Mouse (Mus musculus) regulatory T cell (primary cell): ENCODE measurements around the gene Scn10a.

Experiments
- in situ Hi-C: fragments of 300-600 bp; cut with MboI, MseI; formaldehyde crosslinking; loops from one replicate; pipeline ENCODE4 v1.15.1; 2025; ENCODE audit warnings: high pct_unique_total_duplicates

Scn10a gene

DNA sequence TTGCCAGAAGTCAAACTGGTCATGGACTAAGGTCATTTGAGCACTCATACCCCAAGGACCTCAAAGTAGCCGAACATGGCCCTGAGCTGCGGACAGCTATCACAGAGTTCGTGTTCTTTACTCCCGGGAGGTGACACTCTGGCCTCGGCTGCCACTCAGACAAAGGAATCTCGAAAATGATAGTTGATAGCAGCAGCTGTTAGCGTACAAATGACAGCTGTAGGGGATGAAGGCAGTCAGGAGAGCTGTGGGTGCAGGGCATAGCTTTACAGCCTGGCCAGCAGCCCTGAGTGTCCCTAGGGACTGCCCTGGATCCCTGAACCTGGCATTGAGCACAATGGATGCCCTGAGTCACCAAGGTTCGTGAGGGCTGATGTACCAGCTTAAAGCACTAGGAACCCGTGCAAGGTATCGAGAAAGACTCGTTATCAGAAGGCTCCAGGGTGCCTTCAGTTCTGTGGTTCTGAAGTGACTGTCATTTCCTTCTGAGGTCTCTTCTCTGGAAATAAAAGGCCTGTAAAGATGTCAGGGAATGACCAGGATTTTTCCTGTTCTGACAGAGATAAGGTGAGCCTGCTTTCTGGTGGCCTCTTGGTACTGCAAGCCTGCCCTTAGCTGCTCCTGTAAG is 84.8 kb downstream of the Scn10a start:
- in situ Hi-C loops = no loop called here

DNA sequence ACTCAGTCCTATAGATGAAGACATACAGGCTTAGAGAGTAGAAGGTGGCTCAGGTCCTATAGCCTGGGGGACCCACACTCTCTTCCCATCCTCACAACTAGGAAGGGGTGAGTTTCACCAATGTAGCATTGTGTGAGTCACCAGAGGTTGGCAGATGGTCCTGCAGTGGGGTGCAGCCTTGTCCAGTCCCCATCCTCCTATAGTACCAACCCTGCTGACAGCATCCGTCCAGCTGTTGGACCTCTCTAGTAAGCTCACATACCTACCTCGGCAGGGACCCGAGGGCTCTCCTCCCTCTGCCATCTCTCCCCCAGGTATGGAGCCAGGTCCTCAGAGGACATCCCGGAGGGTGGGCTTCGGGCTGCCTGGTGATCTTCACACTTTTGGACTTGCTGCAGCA is 85.6 kb downstream of the Scn10a start:
- in situ Hi-C loops = no loop called here

DNA sequence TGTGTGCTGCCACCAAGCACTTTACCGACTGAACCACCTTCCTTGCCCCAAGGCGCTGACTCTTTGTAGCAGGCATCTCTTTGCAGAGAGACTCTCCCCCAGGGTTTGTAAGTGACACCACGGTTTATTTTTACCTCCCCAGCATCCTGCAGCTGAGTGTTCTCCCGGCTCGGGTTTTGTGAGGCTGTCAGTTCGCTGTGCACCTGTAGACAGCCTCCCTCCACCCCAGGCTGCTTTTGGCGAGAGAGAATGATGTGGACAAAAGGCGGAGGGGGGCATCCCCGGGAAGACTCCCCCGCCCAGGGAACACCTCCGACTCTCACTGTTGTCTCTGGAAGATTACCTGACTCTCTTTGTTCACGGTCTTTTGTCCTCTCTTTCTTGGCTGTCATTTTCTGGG is 86.3 kb downstream of the Scn10a start:
- in situ Hi-C loops = no loop called here

DNA sequence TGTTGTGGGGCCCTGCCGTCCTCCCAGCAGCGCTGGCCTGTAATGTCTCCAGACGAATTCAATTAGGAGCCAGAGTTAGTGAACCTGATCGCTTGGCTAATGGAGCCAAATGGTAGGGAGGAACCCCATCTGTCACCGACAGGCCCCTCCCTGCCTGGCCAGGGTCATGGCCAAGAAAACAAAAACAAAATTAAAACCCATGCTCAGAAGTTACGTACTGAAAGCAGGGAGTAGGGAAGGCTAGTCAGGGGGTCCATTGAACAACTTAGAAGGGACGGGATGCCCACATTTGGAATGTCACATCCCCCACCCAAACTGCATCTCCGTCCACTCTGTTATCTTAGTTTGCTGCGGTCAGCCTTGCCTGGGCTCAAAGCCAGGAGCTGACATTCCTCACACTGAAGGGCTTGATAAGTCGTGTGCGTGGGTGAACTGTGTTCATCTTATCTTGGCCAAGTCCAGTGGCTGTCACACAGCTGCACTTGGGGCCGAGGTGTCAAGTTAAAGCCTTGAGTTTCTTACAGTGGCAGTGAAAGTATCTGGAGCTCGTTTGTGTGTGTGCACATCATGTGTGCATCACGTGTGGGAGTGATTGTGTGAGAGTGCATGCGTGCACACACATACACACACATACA is 87.1 kb downstream of the Scn10a start:
- in situ Hi-C loops = no loop called here

DNA sequence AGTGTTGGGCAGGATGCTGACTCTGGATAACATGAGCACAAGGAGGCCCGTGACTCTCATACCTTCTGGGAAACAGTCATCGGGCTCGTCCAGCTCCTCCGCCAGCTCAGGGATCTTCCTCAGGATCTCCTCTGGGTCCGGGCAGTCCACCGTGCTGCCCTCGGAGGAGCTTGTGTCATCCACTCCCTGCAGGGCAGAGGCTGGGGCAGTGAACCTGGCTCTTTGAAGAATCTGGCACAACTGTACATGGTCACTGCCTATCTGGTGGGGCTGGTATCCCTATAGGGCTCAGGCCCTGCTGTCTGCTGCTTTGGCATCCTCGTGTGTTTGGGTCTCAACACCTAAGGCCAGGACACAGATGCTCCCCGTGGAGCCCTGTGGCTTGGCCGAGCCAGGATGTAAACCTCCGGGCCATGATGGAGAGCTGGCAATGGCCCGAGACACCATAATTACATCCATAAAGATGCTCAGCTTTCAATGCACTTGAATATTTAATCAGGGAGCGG is 87.7 kb downstream of the Scn10a start:
- in situ Hi-C loops = no loop called here

DNA sequence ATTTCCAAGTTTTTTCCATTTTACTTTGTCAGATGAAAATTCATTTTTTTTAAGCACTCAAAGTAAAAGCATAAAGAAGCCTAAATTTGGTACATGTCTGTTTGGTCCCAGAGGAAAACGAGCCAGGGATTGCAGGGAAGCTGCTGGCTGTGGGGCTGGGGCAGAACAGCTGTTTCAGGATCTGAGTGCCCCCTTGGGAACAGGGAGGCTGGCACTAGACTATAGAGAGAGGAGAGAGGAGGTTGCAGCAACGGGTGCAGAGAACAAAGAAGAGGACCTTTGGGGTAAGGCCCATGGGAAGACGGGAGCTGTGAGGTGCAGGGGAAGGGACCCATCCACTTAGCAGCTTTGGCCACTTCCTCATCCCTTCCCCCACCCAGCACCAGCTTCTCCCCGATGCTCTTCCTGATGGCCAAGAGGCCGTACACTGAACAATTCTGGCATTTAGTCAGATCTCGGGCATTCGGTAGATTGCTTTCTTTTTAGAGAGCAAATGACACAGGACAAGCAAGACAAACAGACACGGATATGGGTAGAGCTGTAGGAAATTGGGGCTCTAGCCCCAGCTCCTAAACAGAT is 90.3 kb downstream of the Scn10a start:
- in situ Hi-C loops = loop anchor here (5.0 kb wide), 2 partner anchors 36 to 786 kb away; no protein-coding TSS in a partner anchor

DNA sequence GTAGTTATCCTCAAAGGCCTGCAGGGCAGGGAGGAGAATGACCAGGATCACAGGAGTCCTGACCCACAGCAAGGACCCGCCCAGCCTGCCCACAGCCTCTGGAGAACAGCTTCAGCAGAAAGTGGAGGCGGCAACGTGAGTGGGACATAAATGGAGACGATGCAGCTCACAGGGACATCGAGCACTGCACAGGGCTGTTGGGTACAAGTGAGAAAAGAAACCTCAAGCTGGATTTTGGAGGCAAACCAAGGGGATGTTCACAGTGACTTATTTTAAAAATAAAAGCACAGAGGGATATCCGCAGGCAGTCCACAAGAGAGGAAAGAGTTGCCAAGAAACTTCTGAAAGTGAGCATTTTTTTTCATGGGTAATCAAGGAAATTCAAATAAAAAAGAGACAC is 91.9 kb downstream of the Scn10a start:
- in situ Hi-C loops = loop anchor here (5.0 kb wide), 2 partner anchors 35 to 785 kb away; no protein-coding TSS in a partner anchor

DNA sequence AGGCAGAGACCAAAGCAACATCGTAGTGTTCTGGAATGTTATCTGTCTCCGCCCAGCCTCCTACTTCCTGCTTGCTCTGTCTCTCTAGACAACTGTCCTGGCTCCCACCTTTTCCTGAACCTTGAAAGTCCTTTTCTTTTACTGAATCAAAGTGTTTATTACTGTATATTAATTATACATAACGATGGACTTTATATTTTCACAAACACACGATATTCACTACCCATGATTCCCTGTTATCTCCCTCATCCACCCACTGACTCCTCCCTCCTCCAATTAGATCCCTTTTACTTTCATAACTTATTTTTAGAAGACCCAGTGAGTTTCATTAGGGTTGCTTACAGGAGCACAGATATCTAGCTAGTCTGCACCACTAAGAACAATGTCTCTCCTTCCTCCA is 95.0 kb downstream of the Scn10a start:
- in situ Hi-C loops = no loop called here

DNA sequence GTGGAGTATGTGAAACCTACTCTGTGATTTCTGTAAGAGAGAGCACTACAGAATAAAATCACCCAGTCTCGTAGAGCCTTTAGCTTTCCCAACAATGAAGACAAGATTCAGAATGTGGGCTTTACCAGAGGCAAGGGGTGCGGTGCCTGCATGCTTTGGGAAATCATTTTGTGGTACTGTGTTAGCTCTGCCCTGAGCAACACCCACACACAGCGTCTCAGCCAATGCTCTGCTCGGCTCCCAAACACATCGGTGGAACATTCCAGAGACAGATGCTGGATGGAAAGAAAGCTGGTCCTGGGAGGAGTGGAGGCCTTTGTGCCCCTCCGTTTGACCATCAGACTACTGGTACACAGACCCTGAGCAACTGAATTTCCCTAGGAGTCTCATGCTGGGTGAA is 104.3 kb downstream of the Scn10a start:
- in situ Hi-C loops = no loop called here

DNA sequence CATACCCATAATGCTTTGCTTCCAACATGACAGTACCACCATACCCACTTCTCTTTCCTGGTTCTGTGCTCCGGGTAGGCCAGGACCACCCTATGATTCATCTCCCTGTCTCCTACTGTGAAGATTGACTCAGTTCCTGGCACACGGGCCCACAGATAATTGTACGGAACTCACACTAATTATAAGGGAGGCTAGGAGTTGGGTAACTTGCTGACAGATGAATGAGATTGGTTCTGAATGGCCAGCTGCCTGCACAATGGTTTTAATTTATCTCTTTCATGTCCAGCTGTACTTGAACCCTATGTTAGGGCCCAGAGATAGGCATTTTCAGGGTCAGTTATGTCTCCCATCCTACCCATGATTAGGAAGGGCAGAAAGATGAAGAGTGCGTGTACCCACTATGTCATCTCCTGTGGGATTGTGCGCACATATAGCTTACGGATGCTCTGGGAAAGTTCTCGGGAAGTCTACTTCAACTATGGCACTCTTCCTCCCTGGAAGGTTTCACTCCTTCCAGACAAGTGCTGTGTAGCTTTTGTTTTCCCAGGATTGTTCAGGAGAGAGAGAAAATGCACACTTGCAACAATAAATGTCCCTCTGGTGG is 108.5 kb downstream of the Scn10a start:
- in situ Hi-C loops = no loop called here

DNA sequence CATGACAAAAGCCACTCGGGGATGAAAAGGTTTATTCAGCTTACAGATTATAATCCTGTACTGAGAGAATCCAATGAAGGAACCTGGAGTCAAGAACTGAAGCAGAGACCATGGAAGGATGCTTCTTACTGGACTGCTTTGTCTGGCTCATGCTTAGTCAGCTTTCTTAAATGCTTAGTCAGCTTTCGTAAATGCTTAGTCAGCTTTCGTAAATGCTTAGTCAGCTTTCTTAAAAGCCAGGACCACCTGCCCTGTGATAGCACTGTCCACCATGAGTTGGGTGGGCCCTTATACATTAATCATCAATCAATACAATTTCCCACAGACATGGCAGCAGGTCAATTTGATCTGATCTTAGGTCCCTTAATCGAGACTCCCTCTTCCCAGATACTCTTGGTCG is 112.2 kb downstream of the Scn10a start:
- in situ Hi-C loops = no loop called here

DNA sequence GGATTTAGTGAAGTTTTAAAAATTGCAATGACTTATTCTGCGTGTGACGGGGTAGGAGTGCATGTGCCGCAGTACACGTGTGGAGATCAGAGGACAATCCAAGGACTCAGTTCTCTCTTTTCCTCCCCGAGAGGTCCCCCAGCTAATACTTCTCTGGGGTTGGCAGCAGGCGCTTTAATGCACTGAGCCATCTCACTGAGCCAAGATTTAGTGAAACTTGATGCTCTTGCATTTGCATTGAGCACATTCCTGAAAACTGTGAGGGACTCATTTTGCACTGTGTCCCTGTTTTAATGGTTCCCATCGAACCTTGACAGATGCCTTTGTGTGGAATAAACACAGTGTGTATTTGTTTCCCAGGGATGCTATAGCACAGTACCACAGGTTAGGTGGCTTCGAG is 114.5 kb downstream of the Scn10a start:
- in situ Hi-C loops = no loop called here

DNA sequence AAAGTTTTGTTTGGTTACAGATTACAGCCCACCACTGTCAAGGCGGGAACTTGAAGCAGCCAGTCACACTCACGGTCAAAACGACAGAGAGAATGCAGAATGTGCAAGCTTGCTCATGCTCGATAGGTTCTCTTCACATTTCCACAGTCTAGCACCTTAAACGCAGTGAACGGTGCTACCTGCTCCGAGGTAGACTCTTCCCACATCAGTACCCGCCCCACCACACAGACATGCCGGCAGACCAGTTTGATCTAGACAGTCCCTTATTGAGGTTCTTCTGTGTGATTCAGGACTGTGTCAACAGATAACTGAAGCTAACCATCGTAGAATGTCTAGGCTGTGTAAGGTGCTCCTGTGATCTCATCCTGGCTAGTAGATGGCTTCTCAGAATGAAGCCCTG is 120.6 kb downstream of the Scn10a start:
- in situ Hi-C loops = no loop called here

DNA sequence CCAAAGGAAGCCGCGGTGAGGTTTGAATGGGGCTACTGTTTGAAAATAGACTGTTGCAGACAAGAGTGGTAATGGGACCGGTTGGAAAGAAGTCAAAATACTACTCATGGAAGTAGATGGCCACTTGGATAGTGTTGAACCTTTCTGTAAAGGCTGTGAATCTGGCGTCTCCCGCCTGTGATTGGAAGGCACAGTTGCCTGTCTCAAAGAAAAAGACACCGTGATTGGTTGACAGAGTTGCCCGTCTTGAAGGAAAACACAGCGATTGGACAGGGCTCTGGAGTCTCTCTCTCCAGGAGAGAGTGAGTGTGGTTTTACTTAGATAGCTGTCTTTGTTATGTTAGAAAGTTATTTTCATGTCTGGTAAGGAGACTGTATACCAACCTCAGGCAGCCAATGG is 121.8 kb downstream of the Scn10a start:
- in situ Hi-C loops = no loop called here

DNA sequence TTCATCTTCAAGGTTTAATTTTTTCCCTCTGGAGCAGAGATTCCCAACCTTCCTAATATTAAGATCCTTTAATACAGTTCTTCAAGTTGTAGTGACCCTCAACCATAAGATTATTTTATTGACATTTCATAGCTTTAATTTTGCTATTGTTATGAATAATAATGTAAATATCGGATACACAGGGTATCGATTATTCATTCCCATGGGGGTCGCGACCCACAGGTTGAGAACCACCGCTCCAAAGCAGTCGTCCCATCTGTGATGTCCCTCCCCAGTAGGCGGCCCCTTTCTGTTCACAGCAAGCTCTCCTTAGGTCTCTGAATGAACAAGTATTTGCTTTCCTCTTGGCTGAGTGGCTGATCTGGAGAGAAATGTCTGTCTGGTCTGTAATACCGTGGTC is 129.5 kb downstream of the Scn10a start:
- in situ Hi-C loops = no loop called here

DNA sequence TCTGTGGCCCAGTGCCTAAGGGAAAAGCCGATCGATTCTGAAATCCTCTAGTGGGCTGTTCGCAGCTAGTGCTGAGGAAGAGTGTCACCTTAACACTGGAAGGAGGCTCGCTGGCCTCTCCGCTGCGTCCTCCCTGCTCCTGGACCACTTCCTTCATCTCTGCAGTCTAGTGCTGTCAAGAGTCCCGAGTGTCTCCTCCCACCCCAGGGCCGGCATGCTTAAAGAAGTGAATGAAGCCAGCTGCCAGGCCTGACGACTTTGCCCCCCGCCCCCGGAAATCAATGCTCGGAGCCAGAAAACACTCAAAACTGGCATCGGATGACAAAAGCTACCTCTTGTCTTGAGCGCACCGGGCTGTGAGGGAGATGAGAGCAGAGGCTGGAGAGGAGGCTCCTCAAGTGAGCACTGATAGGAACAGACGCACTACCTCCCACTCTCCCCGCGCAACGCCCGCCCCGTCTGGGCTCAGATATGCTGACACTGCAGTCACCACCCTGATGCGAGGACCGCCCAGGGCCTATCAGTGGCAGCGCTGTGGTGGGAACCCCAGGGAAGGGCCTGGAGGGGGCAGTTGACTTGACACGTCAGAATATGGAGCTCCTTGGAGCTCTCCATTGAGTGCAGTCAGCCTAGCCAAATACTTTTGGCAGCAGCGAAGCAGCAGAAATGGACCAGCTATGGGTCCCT is 130.2 kb downstream of the Scn10a start:
- in situ Hi-C loops = no loop called here

DNA sequence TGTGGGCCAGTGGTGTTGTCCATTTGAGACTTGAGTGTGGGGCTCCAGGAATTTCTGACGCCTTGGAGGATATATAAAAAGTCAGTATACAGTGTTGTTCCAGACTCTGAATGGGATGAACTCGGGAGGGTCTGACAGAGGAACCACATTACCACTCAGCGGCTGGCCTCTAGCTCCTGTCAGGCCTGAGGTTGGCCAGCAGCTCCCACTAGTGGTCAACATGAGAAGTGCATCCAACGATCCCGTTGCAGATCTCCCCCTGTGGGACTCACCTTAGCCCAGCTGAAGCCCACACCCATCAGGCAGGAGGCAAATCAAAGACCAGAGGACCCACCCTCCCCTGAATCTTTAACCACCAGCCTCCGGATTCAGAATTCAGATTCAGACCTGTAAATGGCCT is 138.5 kb downstream of the Scn10a start:
- in situ Hi-C loops = no loop called here

DNA sequence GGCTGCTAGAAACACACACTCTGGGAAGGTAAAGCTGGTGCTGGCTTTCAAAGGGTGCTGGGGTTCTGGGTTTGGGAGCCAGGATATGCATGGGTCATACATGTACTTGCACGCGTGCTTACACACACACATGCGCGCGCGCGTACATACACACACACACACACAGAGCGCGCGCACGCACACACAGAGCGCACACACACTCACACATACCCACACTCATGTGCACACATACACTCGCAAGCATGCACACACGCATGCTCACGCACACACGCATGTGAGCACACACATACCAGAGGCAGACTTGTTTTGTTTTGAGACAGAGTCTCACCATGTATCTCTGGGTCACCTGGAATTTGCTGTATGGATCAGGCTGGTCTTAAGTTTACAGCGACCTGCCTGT is 138.9 kb downstream of the Scn10a start:
- in situ Hi-C loops = no loop called here

DNA sequence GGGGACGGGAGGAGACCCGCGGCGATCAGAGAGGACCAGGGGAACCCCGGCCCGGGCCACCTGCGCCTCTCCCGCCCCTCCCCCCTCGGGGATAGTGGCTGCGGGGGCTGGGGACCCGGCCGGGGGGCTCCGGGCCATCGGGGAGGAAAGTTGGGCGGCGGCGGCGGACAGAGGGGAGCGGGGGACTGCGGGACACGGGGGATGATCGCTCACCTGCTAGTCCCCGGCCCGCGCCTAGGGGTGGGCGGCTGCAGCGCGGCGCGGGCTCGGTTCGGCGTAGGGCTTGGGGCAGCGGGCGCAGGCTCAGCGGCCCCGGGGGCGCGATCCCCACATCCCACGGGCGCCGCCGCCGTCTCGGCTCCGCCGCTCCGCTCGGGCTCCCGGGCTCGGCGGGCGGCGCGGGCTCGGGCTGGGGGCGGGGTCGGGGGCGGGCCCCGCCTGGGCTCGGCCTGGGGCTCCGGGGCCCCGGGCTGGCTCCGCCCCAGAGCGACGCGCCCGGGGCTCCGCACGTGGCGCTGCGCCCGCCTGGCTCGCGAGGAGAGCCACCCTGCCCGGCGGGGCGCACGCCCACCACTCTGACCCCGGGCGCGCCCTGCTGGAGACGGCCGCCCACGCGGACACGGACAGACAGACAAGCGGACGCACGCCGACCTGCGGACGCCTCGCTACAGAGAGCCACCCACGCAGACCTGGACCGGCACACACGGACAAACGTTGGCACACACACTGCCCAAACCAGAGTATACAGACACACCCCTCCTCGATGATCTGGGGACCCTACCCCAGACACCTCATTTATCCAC is 140.3 kb downstream of the Scn10a start, which contains the start of gene Scn5a:
Gene Scn5a (minus strand): TSS at position 381 of the 803 bp plus-strand sequence.
- in situ Hi-C loops = no loop called here

DNA sequence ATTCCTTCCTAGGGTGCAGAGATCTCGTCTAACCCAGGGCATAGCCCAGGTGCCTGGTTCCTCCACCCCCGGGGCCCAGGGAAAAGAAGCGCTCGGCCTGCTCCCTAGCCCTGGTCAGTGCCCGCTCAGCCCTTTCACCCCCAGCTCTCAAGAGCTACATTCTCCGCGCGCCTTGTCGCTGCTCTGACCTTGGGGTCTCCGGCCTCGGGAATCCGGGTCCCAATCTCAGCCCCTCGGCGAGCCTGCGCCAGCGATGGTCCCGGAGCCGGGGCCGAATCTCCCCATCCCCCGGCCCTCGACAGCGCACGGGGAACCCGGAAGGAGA is 140.8 kb downstream of the Scn10a start:
- in situ Hi-C loops = no loop called here

DNA sequence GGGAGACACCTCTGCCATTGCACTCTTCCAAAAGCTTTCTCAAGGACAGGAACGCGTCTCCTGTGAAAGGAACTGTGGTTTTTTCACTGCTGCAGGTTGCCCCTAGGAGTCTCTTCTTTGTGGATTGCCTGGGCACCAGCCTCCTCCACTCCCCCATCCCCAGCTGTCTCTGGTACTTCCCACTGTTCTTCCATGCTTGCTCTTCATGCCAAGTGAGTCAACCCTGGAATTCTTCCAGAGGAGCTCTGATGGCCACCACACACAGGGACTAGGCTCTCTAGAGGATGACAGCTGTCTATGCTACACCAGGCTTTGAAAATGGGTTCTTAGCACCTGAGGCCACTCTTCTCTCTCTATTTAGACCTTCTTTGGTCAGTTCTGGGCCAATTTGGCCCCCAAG is 142.1 kb downstream of the Scn10a start:
- in situ Hi-C loops = no loop called here
